Comparison of ENCODE assay signal across 24 mouse cellular contexts in genomic region chr2:157320135-157320534, GRCm38 (mm10). TPM values are rescaled to one million over a fixed set of nuclear protein-coding genes. Genes with fewer than 3 reads are reported as not detected.
DNase-seq lines count a peak whose midpoint lies in the region; ATAC-seq and TF ChIP-seq lines count a peak whose summit lies in the region.
"Had no signal": no experiment of that assay in that cellular context is flagged by ENCODE, and none has a peak within 500 bp of the region (broad histone marks: within the 10 kb centered on the region; RNA-seq: fewer than 3 reads in every experiment).

No protein-coding gene starts in this region.

- no peak overlapping the region for H3K4me2 ChIP-seq in hindbrain, embryonic 14.5 days (replicated peaks)
- no peak overlapping the region for H3K4me2 ChIP-seq in hindbrain, embryonic 16.5 days (ENCODE audit: low read length)
- H3K4me2 ChIP-seq in midbrain, embryonic 14.5 days (ENCODE audit: low read length) = no peak overlapping the region
- no peak overlapping the region for H3K4me2 ChIP-seq in midbrain, embryonic 16.5 days (ENCODE audit: low read length)
- H3K4me2 ChIP-seq in stomach, postnatal 0 days (replicated peaks; ENCODE audit: low read depth) = no peak overlapping the region
- H3K4me2 ChIP-seq: limb, embryonic 13.5 days had no signal

- 0 out of 2 replicates have a peak, but pooled peaks cover 13% of the 10 kb centered on the region for H3K4me1 ChIP-seq in hindbrain, embryonic 14.5 days (replicated peaks; ENCODE audit: control insufficient read depth, insufficient read depth, low read length)
- H3K4me1 ChIP-seq in hindbrain, embryonic 16.5 days (ENCODE audit: control insufficient read depth, insufficient read depth, low read depth, low read length) = peaks cover 18% of the 10 kb centered on the region
- no peaks in the 10 kb centered on the region for H3K4me1 ChIP-seq in midbrain, embryonic 14.5 days (ENCODE audit: control insufficient read depth, insufficient read depth, low read length)
- peaks cover 2% of the 10 kb centered on the region; the same call in 1 of the 2 replicates for H3K4me1 ChIP-seq in midbrain, embryonic 10.5 days
- H3K4me1 ChIP-seq in midbrain, embryonic 16.5 days (ENCODE audit: control insufficient read depth, insufficient read depth, low read length) = peaks cover 3% of the 10 kb centered on the region
- H3K4me1 ChIP-seq in stomach, postnatal 0 days (replicated peaks; ENCODE audit: control insufficient read depth, insufficient read depth) = no peaks in the 10 kb centered on the region

- H3K36me3 ChIP-seq in hindbrain, embryonic 14.5 days (replicated peaks; ENCODE audit: control insufficient read depth, insufficient read depth) = peaks cover 85% of the 10 kb centered on the region
- peaks cover 33% of the 10 kb centered on the region for H3K36me3 ChIP-seq in hindbrain, embryonic 16.5 days (ENCODE audit: control insufficient read depth, insufficient read depth, low read length)
- H3K36me3 ChIP-seq in midbrain, embryonic 14.5 days (ENCODE audit: control insufficient read depth, insufficient read depth, low read length) = peaks cover 88% of the 10 kb centered on the region
- H3K36me3 ChIP-seq in midbrain, embryonic 10.5 days = peaks cover 100% of the 10 kb centered on the region
- H3K36me3 ChIP-seq in midbrain, embryonic 16.5 days (ENCODE audit: control insufficient read depth, insufficient read depth, low read length) = peaks cover 20% of the 10 kb centered on the region; the same call in 1 of the 2 replicates
- peaks cover 28% of the 10 kb centered on the region for H3K36me3 ChIP-seq in stomach, postnatal 0 days (ENCODE audit: control insufficient read depth, insufficient read depth, low read length)

- no peak for TF ChIP-seq CTCF in stomach, postnatal 0 days (IDR thresholded peaks at IDR 0.05; ENCODE audit: low read depth)

- TF ChIP-seq EP300 in stomach, postnatal 0 days (optimal IDR thresholded peaks at IDR 0.05) = no peak

- no peak for DNase-seq in hindbrain, embryonic 14.5 days (ENCODE audit: low spot score)
- no peak for DNase-seq in midbrain, embryonic 14.5 days
- DNase-seq in midbrain, embryonic 10.5 days (ENCODE audit: low spot score) = no peak
- DNase-seq in stomach, postnatal 0 days (ENCODE audit: low spot score) = no peak
- DNase-seq in gastrocnemius, postnatal 14 days = no peak
- DNase-seq: adrenal gland, postnatal 14 days; cerebellum, adult 2 months; heart, adult 11 months; heart, postnatal 4 days; kidney, postnatal 4 days; lung, postnatal 14 days; thymus, adult 2 months had no signal

- H3K4me3 ChIP-seq in hindbrain, embryonic 14.5 days (replicated peaks; ENCODE audit: low read length) = no peak overlapping the region
- no peak overlapping the region for H3K4me3 ChIP-seq in hindbrain, embryonic 16.5 days (ENCODE audit: low read length)
- H3K4me3 ChIP-seq in midbrain, embryonic 14.5 days (replicated peaks; ENCODE audit: low read depth, low read length) = no peak overlapping the region
- H3K4me3 ChIP-seq in midbrain, embryonic 10.5 days = no peak overlapping the region
- H3K4me3 ChIP-seq in midbrain, embryonic 16.5 days (ENCODE audit: low read depth, low read length) = no peak overlapping the region
- no peak overlapping the region for H3K4me3 ChIP-seq in stomach, postnatal 0 days (ENCODE audit: low read depth, low read length)
- H3K4me3 ChIP-seq: limb, embryonic 13.5 days had no signal

- H3K27ac ChIP-seq in hindbrain, embryonic 14.5 days = peak overlapping the region; percentile 47; the same call in 1 of the 2 replicates
- H3K27ac ChIP-seq in hindbrain, embryonic 16.5 days (ENCODE audit: low read depth, low read length) = no peak overlapping the region
- peak overlapping the region; percentile 45 for H3K27ac ChIP-seq in midbrain, embryonic 14.5 days (replicated peaks; ENCODE audit: low read depth, low read length)
- H3K27ac ChIP-seq in midbrain, embryonic 10.5 days (replicated peaks) = no peak overlapping the region
- peak overlapping the region; percentile 33 for H3K27ac ChIP-seq in midbrain, embryonic 16.5 days (ENCODE audit: low read length)
- H3K27ac ChIP-seq in stomach, postnatal 0 days (replicated peaks) = 0 out of 2 replicates have a peak overlapping the region, but pooled peaks have one; percentile 18
- H3K27ac ChIP-seq: limb, embryonic 13.5 days; liver, embryonic 14.5 days had no signal

- H3K27me3 ChIP-seq in hindbrain, embryonic 14.5 days (ENCODE audit: control insufficient read depth, insufficient read depth, low read length) = no peaks in the 10 kb centered on the region
- no peaks in the 10 kb centered on the region for H3K27me3 ChIP-seq in hindbrain, embryonic 16.5 days (replicated peaks; ENCODE audit: control insufficient read depth, insufficient read depth, low read length)
- H3K27me3 ChIP-seq in midbrain, embryonic 14.5 days (ENCODE audit: control insufficient read depth, insufficient read depth, low read length) = no peaks in the 10 kb centered on the region
- no peaks in the 10 kb centered on the region for H3K27me3 ChIP-seq in midbrain, embryonic 10.5 days (ENCODE audit: low read depth, poor library complexity, severe bottlenecking)
- H3K27me3 ChIP-seq in midbrain, embryonic 16.5 days (ENCODE audit: control insufficient read depth, insufficient read depth, low read depth, low read length) = no peaks in the 10 kb centered on the region
- no peaks in the 10 kb centered on the region for H3K27me3 ChIP-seq in stomach, postnatal 0 days (ENCODE audit: control insufficient read depth, insufficient read depth, low read length)
- H3K27me3 ChIP-seq: limb, embryonic 13.5 days; Patski had no signal

- H3K9ac ChIP-seq in hindbrain, embryonic 14.5 days = no peak overlapping the region
- H3K9ac ChIP-seq in hindbrain, embryonic 16.5 days (ENCODE audit: low read depth, low read length) = no peak overlapping the region
- H3K9ac ChIP-seq in midbrain, embryonic 14.5 days (replicated peaks; ENCODE audit: low read length) = no peak overlapping the region
- H3K9ac ChIP-seq in midbrain, embryonic 16.5 days (ENCODE audit: low read depth, low read length) = no peak overlapping the region
- no peak overlapping the region for H3K9ac ChIP-seq in stomach, postnatal 0 days (ENCODE audit: low read length)
- H3K9ac ChIP-seq: limb, embryonic 13.5 days; liver, embryonic 14.5 days had no signal

- H3K9me3 ChIP-seq in hindbrain, embryonic 14.5 days (ENCODE audit: control insufficient read depth, low read length) = no peaks in the 10 kb centered on the region
- H3K9me3 ChIP-seq in hindbrain, embryonic 16.5 days (ENCODE audit: control insufficient read depth, low read length) = no peaks in the 10 kb centered on the region
- no peaks in the 10 kb centered on the region for H3K9me3 ChIP-seq in midbrain, embryonic 14.5 days (ENCODE audit: control insufficient read depth, low read length)
- no peaks in the 10 kb centered on the region for H3K9me3 ChIP-seq in midbrain, embryonic 10.5 days (replicated peaks)
- no peaks in the 10 kb centered on the region for H3K9me3 ChIP-seq in midbrain, embryonic 16.5 days (replicated peaks; ENCODE audit: control insufficient read depth, low read length, poor library complexity, severe bottlenecking)
- H3K9me3 ChIP-seq in stomach, postnatal 0 days (ENCODE audit: control insufficient read depth, low read length) = no peaks in the 10 kb centered on the region
- H3K9me3 ChIP-seq: limb, embryonic 13.5 days had no signal

- intact Hi-C loops in gastrocnemius, postnatal 14 days (cut with DNase I; ENCODE audit: low total_unique reads) = no loop called here

- ATAC-seq in hindbrain, embryonic 14.5 days (ENCODE audit: low FRiP score) = no peak
- no peak; the same call in 1 of the 2 replicates for ATAC-seq in hindbrain, embryonic 16.5 days
- ATAC-seq in midbrain, embryonic 14.5 days (ENCODE audit: low FRiP score, low TSS enrichment) = no peak
- no peak for ATAC-seq in midbrain, embryonic 16.5 days
- no peak for ATAC-seq in stomach, postnatal 0 days (ENCODE audit: low FRiP score, low TSS enrichment)
- ATAC-seq: activated CD4-positive, CD25-positive, alpha-beta regulatory T cell, adult 4 months; inflammation-experienced regulatory T-cells, adult 6 months; Patski had no signal

- 69% methylated on average over 8 of the region's 8 CpGs for WGBS in hindbrain, embryonic 14.5 days
- 69% methylated on average over 8 of the region's 8 CpGs for WGBS in hindbrain, embryonic 16.5 days
- 69% methylated on average over 8 of the region's 8 CpGs for WGBS in midbrain, embryonic 14.5 days
- WGBS in midbrain, embryonic 10.5 days = 90% methylated on average over 8 of the region's 8 CpGs
- 68% methylated on average over 8 of the region's 8 CpGs for WGBS in midbrain, embryonic 16.5 days
- 69% methylated on average over 8 of the region's 8 CpGs for WGBS in stomach, postnatal 0 days

RNA-seq across cellular contexts. Expression of gene Ghrh, which starts 27.2 kb away (rescaled TPM):
- 0.58 and 0.94 TPM in 2 replicates for polyA plus RNA-seq in hindbrain, embryonic 14.5 days (2014; fragmentation: Nextera tagmentation; extraction: Ambion mirVana)
- polyA plus RNA-seq in hindbrain, embryonic 16.5 days (2015; fragmentation: Nextera tagmentation; extraction: Ambion mirVana) = 0.91 and 1.0 TPM in 2 replicates
- polyA plus RNA-seq in midbrain, embryonic 14.5 days (2014; fragmentation: Nextera tagmentation; extraction: Ambion mirVana) = 2.3 and 2.4 TPM in 2 replicates
- 0.42 and 1.1 TPM in 2 replicates for polyA plus RNA-seq in midbrain, embryonic 10.5 days (2016; fragmentation: Nextera tagmentation; extraction: Ambion mirVana)
- polyA plus RNA-seq in midbrain, embryonic 16.5 days (2015; fragmentation: Nextera tagmentation; extraction: Ambion mirVana) = 2.6 and 2.7 TPM in 2 replicates
- polyA plus RNA-seq in stomach, postnatal 0 days (2015; fragmentation: Nextera tagmentation; extraction: Ambion mirVana) = 0.49 and 0.51 TPM in 2 replicates
- total RNA-seq in gastrocnemius, postnatal 14 days (2021) = not detected
- total RNA-seq: adrenal gland, postnatal 14 days; gastrocnemius, adult 18-20 months; heart, postnatal 4 days; layer of hippocampus, postnatal 10 days; left cerebral cortex, postnatal 10 days; megakaryocyte-erythroid progenitor cell, adult 5-6 weeks had no signal
- polyA plus RNA-seq: activated CD4-positive, CD25-positive, alpha-beta regulatory T cell, adult 4 months; heart, embryonic 14.5 days; inflammation-experienced regulatory T-cells, adult 6 months; limb, embryonic 13.5 days; Patski had no signal

RNA-seq across cellular contexts. Expression of gene Mroh8, which starts 40.8 kb away (rescaled TPM):
- polyA plus RNA-seq in hindbrain, embryonic 14.5 days (2014; fragmentation: Nextera tagmentation; extraction: Ambion mirVana) = 0.09 and 0.41 TPM in 2 replicates
- polyA plus RNA-seq in hindbrain, embryonic 16.5 days (2015; fragmentation: Nextera tagmentation; extraction: Ambion mirVana) = 0.47 and 0.51 TPM in 2 replicates
- 0.33 and 0.53 TPM in 2 replicates for polyA plus RNA-seq in midbrain, embryonic 14.5 days (2014; fragmentation: Nextera tagmentation; extraction: Ambion mirVana)
- 0.73 and 0.86 TPM in 2 replicates for polyA plus RNA-seq in midbrain, embryonic 10.5 days (2016; fragmentation: Nextera tagmentation; extraction: Ambion mirVana)
- 0.54 and 0.63 TPM in 2 replicates for polyA plus RNA-seq in midbrain, embryonic 16.5 days (2015; fragmentation: Nextera tagmentation; extraction: Ambion mirVana)
- 0.17 and 0.22 TPM in 2 replicates for polyA plus RNA-seq in stomach, postnatal 0 days (2015; fragmentation: Nextera tagmentation; extraction: Ambion mirVana)
- total RNA-seq in gastrocnemius, postnatal 14 days (2021) = under 1 TPM; 0.27 to 0.55 TPM
- total RNA-seq: adrenal gland, postnatal 14 days; megakaryocyte-erythroid progenitor cell, adult 5-6 weeks had no signal
- polyA plus RNA-seq: activated CD4-positive, CD25-positive, alpha-beta regulatory T cell, adult 4 months had no signal

RNA-seq across cellular contexts. Expression of gene Rpn2, which starts 41.3 kb away (rescaled TPM):
- 210 and 221 TPM in 2 replicates for polyA plus RNA-seq in hindbrain, embryonic 14.5 days (2014; fragmentation: Nextera tagmentation; extraction: Ambion mirVana)
- polyA plus RNA-seq in hindbrain, embryonic 16.5 days (2015; fragmentation: Nextera tagmentation; extraction: Ambion mirVana) = 237 and 246 TPM in 2 replicates
- polyA plus RNA-seq in midbrain, embryonic 14.5 days (2014; fragmentation: Nextera tagmentation; extraction: Ambion mirVana) = 167 and 194 TPM in 2 replicates
- 279 and 285 TPM in 2 replicates for polyA plus RNA-seq in midbrain, embryonic 10.5 days (2016; fragmentation: Nextera tagmentation; extraction: Ambion mirVana)
- 207 and 225 TPM in 2 replicates for polyA plus RNA-seq in midbrain, embryonic 16.5 days (2015; fragmentation: Nextera tagmentation; extraction: Ambion mirVana)
- polyA plus RNA-seq in stomach, postnatal 0 days (2015; fragmentation: Nextera tagmentation; extraction: Ambion mirVana) = 178 and 192 TPM in 2 replicates
- total RNA-seq in gastrocnemius, postnatal 14 days (2021) = 10 to 100 TPM; 78.0 to 90.0 TPM

RNA-seq across cellular contexts. Expression of gene Manbal, which starts 47.3 kb away (rescaled TPM):
- polyA plus RNA-seq in hindbrain, embryonic 14.5 days (2014; fragmentation: Nextera tagmentation; extraction: Ambion mirVana) = 53.3 and 58.1 TPM in 2 replicates
- polyA plus RNA-seq in hindbrain, embryonic 16.5 days (2015; fragmentation: Nextera tagmentation; extraction: Ambion mirVana) = 120 and 123 TPM in 2 replicates
- polyA plus RNA-seq in midbrain, embryonic 14.5 days (2014; fragmentation: Nextera tagmentation; extraction: Ambion mirVana) = 47.8 and 89.9 TPM in 2 replicates
- 68.8 and 75.6 TPM in 2 replicates for polyA plus RNA-seq in midbrain, embryonic 10.5 days (2016; fragmentation: Nextera tagmentation; extraction: Ambion mirVana)
- polyA plus RNA-seq in midbrain, embryonic 16.5 days (2015; fragmentation: Nextera tagmentation; extraction: Ambion mirVana) = 94.6 and 111 TPM in 2 replicates
- 68.8 and 68.9 TPM in 2 replicates for polyA plus RNA-seq in stomach, postnatal 0 days (2015; fragmentation: Nextera tagmentation; extraction: Ambion mirVana)
- 10 to 100 TPM; 20.7 to 28.3 TPM for total RNA-seq in gastrocnemius, postnatal 14 days (2021)

Comparison
In these comparisons a context has a peak if more than half of its experiments do, and no peak if none do; other contexts are left out.
1. H3K27ac ChIP-seq: peak in hindbrain, embryonic 14.5 days (single experiment), midbrain, embryonic 14.5 days (single experiment), midbrain, embryonic 16.5 days (single experiment) and stomach, postnatal 0 days (single experiment); none in hindbrain, embryonic 16.5 days (single experiment) and midbrain, embryonic 10.5 days (single experiment).